Mouse (Mus musculus): ENCODE results near the gene Nox1. TPM values are rescaled to one million over a fixed set of nuclear protein-coding genes. Genes with fewer than 3 reads are reported as not detected.
A peak's percentile ranks its signal among the peaks of the same experiment; 100 is the strongest.

Nox1 gene
- total RNA-seq, 4 experiments from 2014 or later = 0.27 to 1.7 (median 0.62) TPM

DNA sequence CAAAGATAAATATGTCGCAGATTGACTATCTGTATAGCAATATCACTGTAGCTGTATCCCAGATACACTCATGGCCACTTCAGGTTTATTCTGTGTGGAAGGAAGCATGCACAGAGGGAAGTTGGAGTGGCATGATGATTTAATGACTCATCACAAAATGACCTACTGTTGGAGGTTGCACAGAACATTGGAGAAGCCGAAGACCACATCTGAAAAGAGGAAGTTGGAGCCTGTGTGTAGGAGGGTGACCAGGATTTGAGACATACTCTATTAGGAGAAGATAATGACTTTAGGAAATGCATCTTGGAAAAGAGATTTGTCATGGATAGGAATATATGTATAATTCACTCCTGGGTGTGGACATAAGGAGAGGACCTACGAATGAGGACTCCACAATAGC lies 105.3 kb downstream of the Nox1 start:
- DNase-seq = no peak

- DNase-seq = no peak
Measured at GRCm38 (mm10) chrX:134111767-134112166, 110.0 kb downstream of the Nox1 start.

- DNase-seq = peak; percentile 7
Measured at GRCm38 (mm10) chrX:134102641-134103040, 119.1 kb downstream of the Nox1 start.

DNA sequence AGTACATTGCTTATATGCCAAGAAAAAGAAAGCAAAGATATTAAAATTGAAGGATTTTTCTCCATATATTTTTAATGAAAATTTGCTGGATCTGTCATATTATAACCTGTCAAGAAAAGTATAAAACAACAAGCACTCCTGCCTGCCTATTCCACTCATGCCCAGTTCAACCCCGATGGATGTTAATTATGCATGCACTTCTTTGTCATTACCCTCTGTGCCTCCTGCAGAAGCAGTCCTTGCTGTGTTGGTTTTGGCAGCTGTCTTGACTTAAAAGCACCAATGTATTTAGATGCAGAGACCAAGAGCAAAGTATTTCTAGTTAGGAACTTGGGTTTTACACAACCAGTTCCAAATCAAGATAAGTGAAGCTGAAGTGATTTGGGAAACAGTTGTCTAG lies 136.3 kb downstream of the Nox1 start:
- DNase-seq = no peak

- DNase-seq = no peak
Measured at GRCm38 (mm10) chrX:134059764-134060163, 162.0 kb downstream of the Nox1 start.

GRCm38 (mm10) chrX:134058987-134059712 lies 162.6 kb downstream of the Nox1 start, which contains the start of gene Cstf2:
Cstf2 (plus strand) TSS chrX:134059187.
- peak; percentile 92 for DNase-seq

DNA sequence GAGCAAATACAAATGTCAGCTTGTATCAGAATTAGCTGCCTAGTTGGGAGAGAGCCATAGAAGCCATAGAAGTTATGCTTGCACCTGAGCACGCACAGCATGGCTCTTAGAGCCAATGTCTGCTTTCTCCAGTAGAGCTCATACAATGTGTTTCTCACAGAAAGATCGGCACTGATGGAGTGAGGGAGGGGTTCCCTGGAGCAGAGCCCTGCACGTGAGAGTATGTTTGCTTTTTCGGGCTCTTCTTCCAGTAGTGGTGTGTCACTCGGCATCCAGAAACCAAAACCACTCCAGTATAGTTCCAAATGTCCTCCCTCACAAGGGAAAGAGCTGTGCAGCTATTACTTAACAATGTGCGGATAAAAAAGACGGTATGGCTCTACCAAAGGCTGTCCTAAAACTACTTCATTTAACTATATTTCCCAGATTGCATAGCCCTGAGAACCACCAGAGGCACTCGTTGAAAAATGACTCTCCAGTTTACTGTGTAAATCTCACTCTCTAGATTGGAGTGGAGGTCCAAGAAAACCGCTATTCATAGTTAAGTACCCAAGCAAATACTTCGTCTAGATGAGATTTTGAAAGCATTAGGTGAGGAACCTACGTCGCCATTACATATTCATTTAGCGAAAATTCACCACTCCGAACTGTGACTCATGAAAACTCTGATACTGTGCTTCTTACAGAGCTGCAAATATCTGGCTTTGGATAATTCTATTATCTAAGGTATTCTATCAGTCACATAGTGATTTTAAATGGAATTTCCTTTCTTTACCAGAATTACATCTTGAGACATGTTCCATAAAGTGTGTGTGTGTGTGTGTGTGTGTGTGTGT lies 163.5 kb downstream of the Nox1 start:
- no peak for DNase-seq

DNA sequence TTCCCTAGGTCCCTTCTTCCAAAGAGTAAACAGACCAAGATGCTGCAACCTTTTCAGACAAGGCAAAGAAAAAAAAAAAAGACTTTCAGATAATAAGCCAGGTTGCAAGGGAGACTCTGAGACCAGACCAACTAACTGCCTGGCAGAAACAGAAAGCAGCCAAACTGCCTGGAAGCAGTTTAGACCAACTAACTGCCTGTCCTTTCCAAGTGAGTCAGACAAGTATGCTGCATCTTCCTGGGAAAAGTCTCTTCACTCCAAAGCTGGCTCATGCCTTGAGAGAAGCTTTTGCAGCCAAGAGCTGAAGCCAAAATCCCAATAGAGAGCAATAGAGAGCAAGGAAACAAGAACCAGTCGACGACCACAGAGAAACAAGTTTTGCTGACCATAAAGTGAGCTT lies 164.9 kb downstream of the Nox1 start:
- no peak for DNase-seq

DNA sequence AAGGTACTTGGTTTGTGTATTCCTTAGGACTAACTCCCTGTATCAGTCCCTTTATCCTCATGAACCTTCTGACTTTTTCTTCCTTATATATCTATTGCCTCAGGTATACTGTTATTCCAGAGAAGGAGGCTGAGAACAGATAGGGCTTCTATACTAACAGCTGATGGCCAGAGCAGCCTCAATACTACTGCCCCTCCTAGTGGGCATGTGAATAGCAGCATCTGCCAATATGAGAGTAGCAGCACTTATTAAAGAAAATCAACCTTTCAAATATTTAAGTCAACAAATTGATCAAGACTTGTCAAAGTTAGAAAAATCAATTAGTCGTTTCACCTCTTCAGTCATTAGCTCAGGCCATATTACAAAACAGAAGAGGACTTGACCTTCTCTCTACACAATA lies 172.8 kb downstream of the Nox1 start:
- no peak for DNase-seq

Small RNAs within 50 kb of the gene (microRNA-seq; reads per million reads assigned to microRNA genes)
- 0 reads per million in 2 experiments for gene Mir3112

Other genes with a start within 250 kb of the Nox1 start
- gene Sytl4, start 240.1 kb downstream of the Nox1 start, total RNA-seq (2022) = 10 to 100 TPM; 15.4 to 23.7 (median 19.6) TPM
- 10 to 100 TPM; 31.8 to 42.6 (median 35.8) TPM for gene Cstf2, start 162.8 kb downstream of the Nox1 start, total RNA-seq (2022)
- 1 to 10 TPM in 3 of 4 experiments, under 1 TPM in 1; 0.96 to 2.0 (median 1.4) TPM for gene Xkrx, start 59.9 kb downstream of the Nox1 start, total RNA-seq (2022)
- gene Arl13a, start 34.5 kb downstream of the Nox1 start, total RNA-seq (2022) = not detected
- 10 to 100 TPM; 40.1 to 63.5 (median 55.3) TPM for gene Trmt2b, start 55.0 kb upstream of the Nox1 start, total RNA-seq (2022)
- 100 to 1,000 TPM; 397 to 535 (median 497) TPM for gene Tmem35a, start 73.3 kb upstream of the Nox1 start, total RNA-seq (2022)
- 1 to 10 TPM; 1.3 to 4.3 (median 3.9) TPM for gene Cenpi, start 86.1 kb upstream of the Nox1 start, total RNA-seq (2022)
- under 1 TPM; 0.29 to 0.52 (median 0.50) TPM for gene Drp2, start 182.6 kb upstream of the Nox1 start, total RNA-seq (2022)

Measured in adrenal gland, adult 8-10 months (tissue).